Mouse (Mus musculus) neutrophil, adult 5-6 weeks (primary cell): ENCODE results near the gene Pdcd4. TPM values are rescaled to one million over a fixed set of nuclear protein-coding genes. Genes with fewer than 3 reads are reported as not detected.

Experiments used
- ATAC-seq: fragments of 151-379, 151-347 bp; 2 replicates; pipeline ENCODE4 v1.8.0; 2017; ENCODE audit warnings: mild to moderate bottlenecking, moderate TSS enrichment; ENCODE audit not compliant: insufficient number of reproducible peaks, poor library complexity, low FRiP score, severe bottlenecking; ENCODE audit errors: extremely low read depth
- total RNA-seq: library from RNA; stranded (forward); fragments of 200-1000 nt; gene quantifications from 2 replicates; pipeline ENCODE4 v1.2.3, GENCODE M21; 2017

Gene Pdcd4
- total RNA-seq, 1 experiment from 2014 or later = 168 TPM

GRCm38 (mm10) chr19:53869427-53870385, 22.3 kb upstream of the Pdcd4 start:
- peak; percentile 65 for ATAC-seq

GRCm38 (mm10) chr19:53870568-53870967, 21.5 kb upstream of the Pdcd4 start:
- no peak for ATAC-seq

- peak; percentile 38; the same call in 1 of the 2 replicates for ATAC-seq
Observed at GRCm38 (mm10) chr19:53871502-53871901, 20.5 kb upstream of the Pdcd4 start.

GRCm38 (mm10) chr19:53872994-53873713, 18.9 kb upstream of the Pdcd4 start:
- ATAC-seq = no peak

GRCm38 (mm10) chr19:53875246-53875645, 16.8 kb upstream of the Pdcd4 start:
- ATAC-seq = no peak

- ATAC-seq = no peak
Observed at GRCm38 (mm10) chr19:53877779-53878178, 14.3 kb upstream of the Pdcd4 start.

GRCm38 (mm10) chr19:53880460-53880859, 11.6 kb upstream of the Pdcd4 start:
- no peak for ATAC-seq

DNA sequence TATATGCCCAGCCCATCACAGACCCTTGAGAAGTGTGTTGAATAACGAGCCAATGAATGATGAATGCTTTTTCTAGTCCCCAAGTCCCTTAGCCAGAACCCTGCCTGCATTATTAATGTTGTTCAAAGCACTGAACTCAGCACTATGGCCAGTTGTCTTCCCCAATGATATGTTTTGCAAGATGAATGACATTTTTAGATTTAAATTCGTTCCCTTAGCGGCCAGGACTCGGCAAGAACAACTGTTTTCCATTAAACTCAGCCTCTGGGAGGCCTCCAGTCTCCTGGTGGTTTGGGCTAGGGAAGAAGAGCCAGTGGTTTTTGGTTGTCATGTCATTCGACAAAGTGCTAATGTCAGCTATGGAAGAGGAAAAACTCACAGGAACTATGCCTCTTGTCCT, 10.2 kb upstream of the Pdcd4 start:
- no peak for ATAC-seq

DNA sequence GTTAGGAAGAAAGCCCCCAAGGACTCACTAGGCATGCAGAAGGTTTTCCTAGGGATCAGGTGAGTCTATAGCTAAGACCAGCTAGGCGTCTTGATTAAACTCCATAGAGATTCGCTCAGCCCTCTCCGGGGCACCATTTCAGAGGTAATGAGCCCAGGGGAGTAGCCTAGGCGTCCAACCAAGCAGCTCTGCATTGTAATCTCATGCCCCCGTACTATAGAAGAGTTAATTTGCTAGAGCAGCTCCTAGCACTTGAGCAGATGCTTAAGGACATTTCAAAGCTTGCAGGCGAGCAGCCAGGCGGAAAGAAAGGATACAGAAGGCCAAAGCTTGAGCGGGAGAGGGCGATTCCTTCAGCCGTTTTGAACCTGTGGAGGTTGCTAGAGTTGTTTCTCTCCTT, 6.6 kb upstream of the Pdcd4 start:
- ATAC-seq = no peak

DNA sequence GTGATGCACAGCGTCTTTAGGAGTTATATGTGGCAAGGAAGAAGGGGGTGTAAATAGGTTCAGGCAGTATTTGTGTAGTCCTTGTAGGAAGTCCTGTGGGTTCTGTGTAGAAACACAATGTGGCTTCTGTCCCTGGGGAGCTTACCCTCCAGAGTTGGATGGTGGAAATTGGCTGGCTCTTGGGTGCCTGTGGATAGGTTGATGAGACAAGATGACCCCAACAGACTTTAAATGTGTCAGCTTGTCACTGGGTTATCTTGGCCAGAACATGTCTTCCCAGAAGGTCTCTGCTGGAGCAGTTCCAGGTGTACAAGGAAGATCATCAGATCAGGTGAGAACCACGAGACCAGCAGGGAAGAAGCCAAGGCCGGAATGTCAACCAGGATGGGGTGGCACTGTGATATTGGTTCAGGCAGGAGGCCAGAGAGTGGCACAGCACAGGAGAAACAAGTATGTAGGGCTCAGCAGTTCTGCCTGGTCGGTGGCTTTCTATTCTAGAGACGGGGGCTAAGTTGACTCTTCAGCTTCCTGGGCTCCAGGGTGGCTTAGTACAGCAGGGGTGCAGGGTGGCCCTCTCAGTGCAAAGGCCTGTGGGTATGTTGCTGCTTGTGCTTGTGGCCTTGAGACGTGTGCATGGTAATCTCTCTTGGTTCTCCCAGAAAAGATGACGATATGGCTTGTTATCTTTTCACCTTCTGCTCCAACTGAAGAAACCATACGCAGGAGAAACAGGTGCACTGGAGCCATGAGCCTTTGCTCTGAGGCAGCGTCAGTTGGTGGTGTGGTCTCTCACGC, 5.3 kb upstream of the Pdcd4 start:
- ATAC-seq = no peak

GRCm38 (mm10) chr19:53887822-53888221, 4.2 kb upstream of the Pdcd4 start:
- ATAC-seq = no peak

DNA sequence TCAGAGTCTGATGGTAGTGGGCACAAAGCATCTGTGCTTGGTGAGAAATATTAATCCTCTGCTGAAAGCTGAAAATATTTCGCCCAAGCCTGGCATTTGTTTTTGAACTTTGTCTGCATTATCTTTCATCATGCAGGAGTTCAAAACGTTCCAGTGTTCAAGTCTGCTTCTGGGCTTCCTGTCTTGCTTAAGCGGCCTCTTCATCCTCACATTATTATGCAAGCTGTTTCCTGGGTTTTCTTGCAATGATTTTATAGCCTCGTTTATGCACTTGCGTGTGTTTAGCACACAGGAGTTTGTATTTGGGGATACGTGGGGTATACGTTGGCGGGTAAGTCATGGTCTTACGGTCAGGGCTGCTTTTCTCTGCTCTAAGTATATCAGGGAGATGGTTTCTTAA, 3.7 kb upstream of the Pdcd4 start:
- no peak for ATAC-seq

DNA sequence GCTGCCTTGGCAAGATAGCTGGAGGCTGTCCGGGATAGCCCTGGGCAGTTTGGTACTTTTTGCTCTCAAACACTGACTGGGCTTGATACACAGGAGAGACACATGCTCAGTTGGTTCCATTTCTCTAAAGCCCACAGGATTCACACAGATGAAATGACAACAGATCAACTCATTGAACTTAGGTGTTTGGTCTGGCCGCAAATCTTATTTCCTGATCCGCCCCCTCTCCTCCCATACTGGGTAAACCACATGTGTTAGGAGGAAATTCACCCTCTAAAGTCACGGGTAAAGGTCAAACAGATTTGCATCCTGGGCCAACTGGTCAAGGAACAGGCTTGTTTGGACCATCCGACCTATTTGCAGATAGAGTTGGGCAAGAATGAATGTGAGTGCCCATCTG, 2.5 kb upstream of the Pdcd4 start:
- ATAC-seq = no peak

GRCm38 (mm10) chr19:53890274-53890673, 1.8 kb upstream of the Pdcd4 start:
- ATAC-seq = no peak

GRCm38 (mm10) chr19:53890781-53891251, 1.2 kb upstream of the Pdcd4 start:
- ATAC-seq = peak; percentile 72

DNA sequence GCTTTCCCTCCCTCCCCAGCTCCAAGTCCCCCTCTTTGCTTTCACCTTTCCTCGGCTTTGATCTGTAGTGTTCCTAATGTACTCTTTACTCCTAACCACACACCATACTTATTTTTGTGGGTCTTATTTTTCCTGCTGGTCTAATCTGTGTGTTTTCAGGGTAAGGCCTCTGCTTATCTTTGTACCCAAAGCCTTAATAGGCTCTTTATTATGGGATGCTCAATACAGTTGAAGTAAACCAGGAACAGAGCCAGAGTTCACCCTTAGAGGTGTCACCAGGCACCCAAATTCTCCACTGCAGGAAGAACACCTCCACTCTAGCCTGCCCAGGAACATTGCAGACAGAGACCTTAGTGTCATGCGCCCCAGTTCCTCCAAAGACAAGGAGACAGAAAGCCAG, 462 bp upstream of the Pdcd4 start:
- no peak for ATAC-seq

DNA sequence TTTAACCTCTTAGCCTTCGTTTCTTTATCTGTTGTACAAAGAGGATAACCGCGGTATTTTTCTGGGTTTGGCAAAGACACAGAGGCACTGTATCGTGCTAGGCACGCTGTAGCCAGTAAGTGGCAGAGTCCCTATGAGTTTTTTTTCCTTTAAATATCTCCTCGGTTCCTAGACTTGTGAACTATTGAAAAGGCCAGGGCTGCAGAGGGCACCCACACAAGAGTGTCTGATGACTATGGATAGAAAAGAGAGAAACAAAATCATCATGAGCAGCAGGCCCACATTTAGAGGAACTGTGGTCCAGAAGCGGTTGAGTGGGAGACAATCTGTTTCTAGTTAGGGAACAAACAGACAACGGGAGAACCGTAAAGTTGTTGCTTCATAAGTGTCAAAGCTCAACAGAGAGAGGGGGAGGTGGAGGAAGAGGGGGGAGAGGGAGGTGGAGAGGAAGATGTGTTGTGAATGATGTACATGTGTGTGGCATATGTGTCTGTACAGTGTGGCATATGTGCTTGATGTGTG, 868 bp downstream of the Pdcd4 start:
- no peak for ATAC-seq

DNA sequence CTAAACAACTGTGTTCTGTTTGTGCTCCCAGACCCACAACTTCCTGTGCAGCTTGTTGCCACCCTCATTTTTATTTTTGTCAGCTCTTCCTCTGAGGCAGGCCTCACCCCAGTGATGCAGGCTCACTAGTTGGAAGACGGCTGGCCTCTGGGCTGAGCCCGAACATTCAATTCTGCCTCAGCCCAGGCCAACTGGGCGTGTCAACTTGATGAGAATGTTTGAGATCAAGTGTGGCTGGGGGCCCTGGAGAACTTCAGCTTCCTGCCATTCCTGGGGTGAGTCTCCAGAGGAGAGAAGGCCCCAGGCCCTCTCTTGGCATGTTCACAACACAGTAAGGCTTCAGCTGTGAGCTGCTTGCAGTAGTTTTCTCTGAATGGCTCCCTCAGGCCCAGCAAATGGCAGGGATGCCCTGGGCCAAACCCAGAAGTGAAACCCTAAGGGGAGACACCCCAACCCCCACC, 1.7 kb downstream of the Pdcd4 start:
- ATAC-seq = peak; percentile 31; the same call in 1 of the 2 replicates
